Mouse (Mus musculus) kidney, adult 2 months (tissue): ENCODE measurements around the gene Gm6993.

ENCODE experiments used
- CTCF ChIP-seq: fragments of 200-500 bp; conservative IDR thresholded peaks from 2 replicates; pipeline ENCODE4 v1.5.1; 2011; ENCODE audit warnings: low read depth, mild to moderate bottlenecking, control low read depth, low read length, moderate library complexity, mixed read lengths; ENCODE audit not compliant: insufficient read depth, insufficient read length
- POLR2A ChIP-seq: fragments of 200-500 bp; IDR thresholded peaks from one replicate; pipeline ENCODE4 v1.6.1; 2011; ENCODE audit warnings: low read depth, low read length, control low read depth

GRCm38 (mm10) chr12:31222282-31222681, 18.3 kb upstream of the Gm6993 start:
- TF ChIP-seq POLR2A (no peak), CTCF (no peak)
